Mouse (Mus musculus) midbrain, embryonic 13.5 days (tissue): ENCODE measurements around the gene Phc2. TPM values are rescaled to one million over a fixed set of nuclear protein-coding genes. Genes with fewer than 3 reads are reported as not detected.

Source experiments
- ATAC-seq: fragments of 200-750 bp; cut with Nextera tagmentation; 2 replicates; pipeline ENCODE4 v1.8.0; 2017; ENCODE audit warnings: mild to moderate bottlenecking, moderate TSS enrichment, moderate library complexity
- H3K27ac ChIP-seq: fragments of 300-500 bp; sonication (generic); 2 replicates; pipeline ENCODE4 v1.5.1; 2015; ENCODE audit warnings: inconsistent platforms, mild to moderate bottlenecking, moderate library complexity
- H3K27me3 ChIP-seq: fragments of 300-500 bp; sonication (generic); 2 replicates; pipeline ENCODE4 v1.6.1; 2015; ENCODE audit warnings: mild to moderate bottlenecking, inconsistent platforms
- H3K36me3 ChIP-seq: fragments of 300-500 bp; sonication (generic); 2 replicates; pipeline ENCODE4 v1.6.1; 2015; ENCODE audit warnings: mild to moderate bottlenecking, inconsistent platforms
- H3K4me1 ChIP-seq: fragments of 300-500 bp; sonication (generic); replicated peaks from 2 replicates; pipeline ENCODE4 v1.6.1; 2015; ENCODE audit warnings: inconsistent platforms
- H3K4me2 ChIP-seq: fragments of 300-500 bp; sonication (generic); replicated peaks from 2 replicates; pipeline ENCODE4 v1.6.1; 2015; ENCODE audit warnings: moderate library complexity, mild to moderate bottlenecking, inconsistent platforms
- H3K4me3 ChIP-seq: fragments of 300-500 bp; sonication (generic); replicated peaks from 2 replicates; pipeline ENCODE4 v1.5.1; 2015; ENCODE audit warnings: mild to moderate bottlenecking, inconsistent platforms
- H3K9ac ChIP-seq: fragments of 300-500 bp; sonication (generic); replicated peaks from 2 replicates; pipeline ENCODE4 v1.6.1; 2015; ENCODE audit warnings: mild to moderate bottlenecking, inconsistent platforms
- H3K9me3 ChIP-seq: fragments of 300-500 bp; sonication (generic); 2 replicates; pipeline ENCODE4 v1.6.1; 2016; ENCODE audit warnings: mild to moderate bottlenecking, inconsistent platforms
- WGBS: fragments of 180-500 bp; shearing (Covaris S2); methylation state at CpG from one replicate; pipeline ENCODE4 v1.1.7; 2015; 5-methylcytosine and 5-hydroxymethylcytosine counted together
- polyA plus RNA-seq: library from polyadenylated mRNA; unstranded; fragments of >200 nt; fragmentation: Nextera tagmentation; extraction: Ambion mirVana; gene quantifications from 2 replicates; pipeline ENCODE4 v1.2.1, GENCODE M21; 2015

Gene Phc2
- polyA plus RNA-seq, 1 experiment from 2014 or later, result 36.1 TPM

- Histone ChIP-seq H3K27me3 (peaks cover 9% of the 10 kb centered on the region; the same call in 1 of the 2 replicates), H3K9ac (peak overlapping the region; percentile 57), H3K4me2 (peak overlapping the region; percentile 53), H3K4me1 (peaks cover 79% of the 10 kb centered on the region), H3K4me3 (no peak overlapping the region), H3K36me3 (0 out of 2 replicates have a peak, but pooled peaks cover 4% of the 10 kb centered on the region), H3K9me3 (no peaks in the 10 kb centered on the region), H3K27ac (peak overlapping the region; percentile 57)
- 27% methylated on average over 13 of the region's 13 CpGs for WGBS
- ATAC-seq, result no peak
Measured at GRCm38 (mm10) chr4:128712136-128712655, 57.7 kb downstream of the Phc2 start.

GRCm38 (mm10) chr4:128712941-128713340 is 58.4 kb downstream of the Phc2 start:
- Histone ChIP-seq H3K9me3 (no peaks in the 10 kb centered on the region), H3K36me3 (0 out of 2 replicates have a peak, but pooled peaks cover 4% of the 10 kb centered on the region), H3K9ac (no peak overlapping the region), H3K27me3 (peaks cover 9% of the 10 kb centered on the region; the same call in 1 of the 2 replicates), H3K4me1 (peaks cover 87% of the 10 kb centered on the region), H3K4me3 (no peak overlapping the region), H3K4me2 (no peak overlapping the region), H3K27ac (no peak overlapping the region)
- WGBS, result 78% methylated on average over 6 of the region's 6 CpGs
- ATAC-seq, result no peak

GRCm38 (mm10) chr4:128715241-128716204 is 61.0 kb downstream of the Phc2 start:
- under 1% methylated on average over 14 of the region's 14 CpGs for WGBS
- Histone ChIP-seq H3K9ac (peak overlapping the region; percentile 50; the same call in 1 of the 2 replicates), H3K36me3 (no peaks in the 10 kb centered on the region), H3K9me3 (no peaks in the 10 kb centered on the region), H3K4me3 (no peak overlapping the region), H3K4me1 (peaks cover 93% of the 10 kb centered on the region), H3K4me2 (peak overlapping the region; percentile 45), H3K27ac (peak overlapping the region; percentile 99), H3K27me3 (0 out of 2 replicates have a peak, but pooled peaks cover 4% of the 10 kb centered on the region)
- peak; percentile 86 for ATAC-seq

- Histone ChIP-seq H3K36me3 (no peaks in the 10 kb centered on the region), H3K4me2 (peak overlapping the region; percentile 45), H3K27me3 (no peaks in the 10 kb centered on the region), H3K9me3 (no peaks in the 10 kb centered on the region), H3K27ac (peak overlapping the region; percentile 99), H3K4me1 (peaks cover 94% of the 10 kb centered on the region), H3K9ac (peak overlapping the region; percentile 50; the same call in 1 of the 2 replicates), H3K4me3 (no peak overlapping the region)
- no peak for ATAC-seq
- 1% methylated on average over 4 of the region's 4 CpGs for WGBS
Measured at GRCm38 (mm10) chr4:128716279-128716678, 61.8 kb downstream of the Phc2 start.

DNA sequence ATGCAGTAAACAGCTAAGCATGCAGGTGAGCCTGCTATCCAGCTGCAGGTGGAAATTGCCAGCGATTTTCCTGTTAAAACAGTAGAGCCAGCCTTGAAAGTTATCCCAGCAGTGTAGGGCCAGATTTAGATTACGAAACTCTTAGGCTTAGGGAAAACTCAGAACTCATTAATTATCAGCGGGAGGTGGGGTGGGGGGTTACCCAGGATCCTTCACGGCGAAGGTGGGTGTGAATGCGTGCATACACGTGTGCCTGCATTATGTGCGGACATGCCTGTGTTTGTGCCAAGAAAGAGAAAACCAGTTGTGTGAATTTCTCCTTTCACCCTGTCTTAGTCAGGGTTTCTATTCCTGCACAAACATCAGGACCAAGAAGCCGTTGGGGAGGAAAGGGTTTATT is 62.2 kb downstream of the Phc2 start:
- no peaks in the 10 kb centered on the region for H3K27me3 ChIP-seq
- no peak overlapping the region; the same call in 1 of the 2 replicates for H3K9ac ChIP-seq
- ATAC-seq, result no peak
- H3K9me3 ChIP-seq, result no peaks in the 10 kb centered on the region
- peaks cover 95% of the 10 kb centered on the region for H3K4me1 ChIP-seq
- H3K4me2 ChIP-seq, result 0 out of 2 replicates have a peak overlapping the region, but pooled peaks have one; percentile 45
- H3K36me3 ChIP-seq, result no peaks in the 10 kb centered on the region
- peak overlapping the region; percentile 99 for H3K27ac ChIP-seq
- 22% methylated on average over 9 of the region's 9 CpGs for WGBS
- no peak overlapping the region for H3K4me3 ChIP-seq

GRCm38 (mm10) chr4:128720110-128720509 is 65.6 kb downstream of the Phc2 start:
- 21% methylated on average over 5 of the region's 5 CpGs for WGBS
- ATAC-seq, result no peak
- peak overlapping the region; percentile 74 for H3K27ac ChIP-seq

DNA sequence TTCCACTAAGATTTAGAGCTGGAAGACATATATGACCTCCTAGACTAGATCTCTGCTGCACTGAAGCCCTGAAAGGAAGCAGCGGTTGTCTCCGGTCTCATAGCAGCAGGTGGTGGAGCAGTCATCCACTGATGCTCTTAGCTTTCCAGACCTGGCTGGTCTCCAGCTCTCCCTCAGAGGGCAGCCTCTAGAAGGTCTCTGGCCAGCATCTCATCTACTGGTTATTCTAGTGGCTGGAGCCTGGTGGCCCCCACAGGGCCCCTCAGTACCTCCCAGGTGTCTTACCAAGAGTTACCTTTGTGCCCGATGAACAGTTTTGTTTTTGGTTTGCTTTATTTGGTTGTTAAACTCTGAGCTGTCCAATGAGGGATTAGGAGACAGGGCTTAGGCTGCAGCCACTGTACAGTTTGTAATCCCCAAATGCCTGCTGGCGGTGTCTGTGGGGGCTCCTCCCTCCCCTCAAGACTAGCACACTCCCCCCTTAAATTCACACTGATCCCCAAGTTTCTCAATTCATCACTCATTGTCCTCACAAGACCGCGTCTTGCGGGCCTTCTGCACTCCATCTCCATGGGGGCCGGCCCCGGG is 66.7 kb downstream of the Phc2 start:
- 47% methylated on average over 9 of the region's 9 CpGs for WGBS
- Histone ChIP-seq H3K27me3 (no peaks in the 10 kb centered on the region), H3K4me3 (no peak overlapping the region), H3K4me1 (peaks cover 88% of the 10 kb centered on the region), H3K9ac (no peak overlapping the region), H3K4me2 (no peak overlapping the region), H3K27ac (peak overlapping the region; percentile 25; the same call in 1 of the 2 replicates), H3K9me3 (no peaks in the 10 kb centered on the region), H3K36me3 (no peaks in the 10 kb centered on the region)
- ATAC-seq, result 0 out of 2 replicates have a peak, but pooled peaks have one; percentile 10

More at GRCm38 (mm10) chr4:128720110-128720509, 65.6 kb downstream of the Phc2 start:
- Histone ChIP-seq H3K4me2 (no peak overlapping the region), H3K27me3 (no peaks in the 10 kb centered on the region), H3K9me3 (no peaks in the 10 kb centered on the region), H3K9ac (0 out of 2 replicates have a peak overlapping the region, but pooled peaks have one; percentile 7), H3K4me1 (peaks cover 90% of the 10 kb centered on the region), H3K4me3 (no peak overlapping the region), H3K36me3 (no peaks in the 10 kb centered on the region)

- H3K27me3 ChIP-seq, result no peaks in the 10 kb centered on the region
- H3K4me2 ChIP-seq, result no peak overlapping the region
- H3K27ac ChIP-seq, result 0 out of 2 replicates have a peak overlapping the region, but pooled peaks have one; percentile 25
- no peaks in the 10 kb centered on the region for H3K36me3 ChIP-seq
- ATAC-seq, result no peak
- H3K4me1 ChIP-seq, result peaks cover 88% of the 10 kb centered on the region
- H3K4me3 ChIP-seq, result no peak overlapping the region
- H3K9me3 ChIP-seq, result no peaks in the 10 kb centered on the region
- 80% methylated on average over 4 of the region's 4 CpGs for WGBS
- H3K9ac ChIP-seq, result no peak overlapping the region
Measured at GRCm38 (mm10) chr4:128721761-128722160, 67.3 kb downstream of the Phc2 start.

DNA sequence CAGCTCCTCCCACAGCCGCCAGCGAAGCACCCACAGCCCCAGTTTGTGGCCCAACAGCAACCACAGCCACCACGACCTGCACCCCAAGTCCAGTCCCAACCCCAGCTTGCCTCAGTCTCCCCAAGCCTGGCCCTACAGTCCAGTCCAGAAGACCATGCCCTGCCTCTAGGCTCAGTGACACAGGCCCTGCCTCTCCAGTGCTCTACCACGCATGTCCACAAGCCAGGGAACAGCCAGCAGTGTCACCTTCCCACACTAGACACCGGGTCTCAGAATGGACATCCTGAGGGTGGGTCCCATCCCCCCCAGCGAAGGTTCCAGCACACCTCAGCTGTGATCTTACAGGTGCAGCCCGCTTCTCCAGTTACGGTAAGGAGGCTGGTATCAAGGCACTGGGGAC is 68.4 kb downstream of the Phc2 start:
- 72% methylated on average over 8 of the region's 8 CpGs for WGBS
- Histone ChIP-seq H3K4me1 (peaks cover 80% of the 10 kb centered on the region), H3K27me3 (no peaks in the 10 kb centered on the region), H3K4me3 (no peak overlapping the region), H3K36me3 (no peaks in the 10 kb centered on the region), H3K9ac (no peak overlapping the region), H3K27ac (no peak overlapping the region), H3K9me3 (no peaks in the 10 kb centered on the region), H3K4me2 (no peak overlapping the region)
- ATAC-seq, result no peak

- no peak overlapping the region for H3K27ac ChIP-seq
- H3K36me3 ChIP-seq, result no peaks in the 10 kb centered on the region
- no peak overlapping the region for H3K4me3 ChIP-seq
- no peak overlapping the region for H3K4me2 ChIP-seq
- no peaks in the 10 kb centered on the region for H3K27me3 ChIP-seq
- H3K9me3 ChIP-seq, result no peaks in the 10 kb centered on the region
- ATAC-seq, result no peak
- 77% methylated on average over 13 of the region's 13 CpGs for WGBS
- H3K4me1 ChIP-seq, result peaks cover 77% of the 10 kb centered on the region
- H3K9ac ChIP-seq, result no peak overlapping the region
Measured at GRCm38 (mm10) chr4:128723431-128723830, 68.9 kb downstream of the Phc2 start.

DNA sequence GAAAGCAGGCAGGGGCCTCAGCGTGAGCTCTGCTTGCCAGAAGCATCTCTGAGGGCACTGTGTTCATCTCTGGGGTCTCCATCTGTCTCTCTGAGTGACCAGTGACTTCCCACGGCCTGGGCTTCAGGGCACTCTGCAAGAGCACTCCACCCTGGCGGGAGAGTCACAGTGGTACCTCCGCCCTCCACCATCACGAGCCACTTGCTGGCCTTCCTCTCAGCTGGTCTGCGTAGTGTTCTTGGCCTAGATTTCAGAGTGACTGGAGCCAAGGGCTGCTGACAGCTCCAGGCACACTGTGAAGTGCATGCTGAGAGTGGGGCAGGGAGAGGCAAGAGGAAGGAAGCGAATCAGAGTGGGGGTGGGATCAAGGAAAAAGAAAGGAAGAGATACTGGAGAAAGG is 69.6 kb downstream of the Phc2 start:
- Histone ChIP-seq H3K9ac (peak overlapping the region; percentile 37; the same call in 1 of the 2 replicates), H3K4me1 (peaks cover 78% of the 10 kb centered on the region), H3K27ac (no peak overlapping the region)

More for the DNA sequence above, 69.6 kb downstream of the Phc2 start:
- ATAC-seq, result no peak
- Histone ChIP-seq H3K9me3 (no peaks in the 10 kb centered on the region), H3K4me3 (no peak overlapping the region), H3K4me2 (no peak overlapping the region), H3K27me3 (no peaks in the 10 kb centered on the region), H3K36me3 (no peaks in the 10 kb centered on the region)
- WGBS, result 70% methylated on average over 7 of the region's 7 CpGs
